Mouse (Mus musculus) cortical plate, adult 2 months (tissue): Measurements from ENCODE around the gene Olfr866.

Experiments
- CTCF ChIP-seq: fragments of 200-500 bp; IDR thresholded peaks from 2 replicates; pipeline ENCODE4 v1.5.1; 2011; ENCODE audit warnings: mild to moderate bottlenecking, control low read depth, low read length; ENCODE audit not compliant: insufficient read depth; ENCODE audit errors: extremely low read depth
- POLR2A ChIP-seq: fragments of 200-500 bp; IDR thresholded peaks from 2 replicates; pipeline ENCODE4 v1.6.1; 2011; ENCODE audit warnings: mild to moderate bottlenecking, low read length, control low read depth; ENCODE audit not compliant: insufficient read depth; ENCODE audit errors: extremely low read depth

DNA sequence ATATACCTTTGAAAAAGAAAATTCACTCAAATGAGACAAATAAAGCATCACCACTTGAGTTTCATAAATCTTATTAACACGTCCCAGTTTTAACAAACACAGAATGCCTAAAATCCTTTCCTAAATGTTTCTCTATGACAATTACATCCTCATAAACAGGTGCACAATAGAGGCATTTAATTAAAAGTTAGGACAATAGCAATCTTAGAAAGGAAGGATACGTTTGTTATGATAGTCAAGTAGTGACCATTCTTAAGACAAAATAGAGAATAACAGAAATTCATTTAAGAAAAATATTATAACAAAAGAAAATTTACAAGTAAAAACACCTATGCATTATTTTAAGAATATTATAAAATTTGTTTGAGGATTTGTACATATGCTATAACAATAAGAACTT lies at the start of gene Olfr866:
- TF ChIP-seq POLR2A (no peak), CTCF (no peak)
